Mouse (Mus musculus) heart, embryonic 16.5 days (tissue): ENCODE data around the gene 3110082I17Rik. TPM values are rescaled to one million over a fixed set of nuclear protein-coding genes. Genes with fewer than 3 reads are reported as not detected.

Experiments
- ATAC-seq: fragments of 200-750 bp; cut with Nextera tagmentation; replicated peaks from 2 replicates; pipeline ENCODE4 v1.8.0; 2017; ENCODE audit warnings: moderate number of reproducible peaks; ENCODE audit not compliant: insufficient read depth, low FRiP score; ENCODE audit errors: extremely low read depth
- H3K27ac ChIP-seq: fragments of 300-500 bp; sonication (generic); 2 replicates; pipeline ENCODE4 v1.5.1; 2014; ENCODE audit warnings: mild to moderate bottlenecking, low read length, control low read depth, moderate library complexity
- H3K27me3 ChIP-seq: fragments of 300-500 bp; sonication (generic); 2 replicates; pipeline ENCODE4 v1.6.1; 2014; ENCODE audit warnings: low read length, mixed read lengths; ENCODE audit not compliant: control insufficient read depth, insufficient read depth
- H3K36me3 ChIP-seq: fragments of 300-500 bp; sonication (generic); 2 replicates; pipeline ENCODE4 v1.6.1; 2014; ENCODE audit not compliant: control insufficient read depth, insufficient read depth
- H3K4me1 ChIP-seq: fragments of 300-500 bp; sonication (generic); 2 replicates; pipeline ENCODE4 v1.6.1; 2014; ENCODE audit warnings: low read length, mixed read lengths; ENCODE audit not compliant: control insufficient read depth, insufficient read depth
- H3K4me2 ChIP-seq: fragments of 300-500 bp; sonication (generic); 2 replicates; pipeline ENCODE4 v1.6.1; 2014; ENCODE audit warnings: low read depth, mild to moderate bottlenecking, control low read depth, low read length
- H3K4me3 ChIP-seq: fragments of 300-500 bp; sonication (generic); 2 replicates; pipeline ENCODE4 v1.5.1; 2014; ENCODE audit warnings: mild to moderate bottlenecking, control low read depth, low read length
- H3K9ac ChIP-seq: fragments of 300-500 bp; sonication (generic); 2 replicates; pipeline ENCODE4 v1.6.1; 2014; ENCODE audit warnings: low read length, control low read depth
- H3K9me3 ChIP-seq: fragments of 300-500 bp; sonication (generic); replicated peaks from 2 replicates; pipeline ENCODE4 v1.6.1; 2016; ENCODE audit warnings: low read length; ENCODE audit not compliant: control insufficient read depth
- WGBS: fragments of 180-500 bp; shearing (Covaris S2); extraction: QIAGEN DNeasy Blood & Tissue Kit; methylation state at CpG from one replicate; pipeline ENCODE4 v1.1.7; 2014; 5-methylcytosine and 5-hydroxymethylcytosine counted together
- polyA plus RNA-seq: library from polyadenylated mRNA; unstranded; fragments of >200 nt; fragmentation: Nextera tagmentation; extraction: Ambion mirVana; gene quantifications from 2 replicates; pipeline ENCODE4 v1.2.1, GENCODE M21; 2015

The 3110082I17Rik gene
- polyA plus RNA-seq, 1 experiment from 2014 or later, result 17.2 TPM

DNA sequence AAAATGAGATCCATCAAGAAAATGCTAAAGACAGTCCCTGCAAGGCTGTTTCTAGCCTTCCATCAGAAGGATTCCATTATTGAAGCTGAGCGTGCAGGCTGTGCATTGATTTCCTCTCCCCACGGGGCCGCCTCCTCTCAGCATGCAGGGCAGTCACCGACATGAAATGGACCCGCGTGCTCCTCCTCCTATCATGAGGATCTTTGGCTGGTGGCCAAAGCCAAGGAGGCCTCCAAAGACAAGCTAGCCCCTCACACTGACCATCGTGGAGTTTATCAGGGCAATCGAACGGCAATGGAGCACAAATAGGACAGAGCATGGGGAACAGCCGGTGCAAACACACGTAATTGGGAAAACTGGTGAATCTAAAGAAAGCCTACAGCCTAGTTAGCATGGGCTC is 29.8 kb upstream of the 3110082I17Rik start:
- H3K4me2 ChIP-seq, result no peak overlapping the region
- no peak overlapping the region for H3K4me3 ChIP-seq
- ATAC-seq, result no peak
- H3K27ac ChIP-seq, result no peak overlapping the region
- H3K9ac ChIP-seq, result no peak overlapping the region
- peaks cover 8% of the 10 kb centered on the region; the same call in 1 of the 2 replicates for H3K27me3 ChIP-seq
- H3K4me1 ChIP-seq, result peaks cover 3% of the 10 kb centered on the region; the same call in 1 of the 2 replicates
- no peaks in the 10 kb centered on the region for H3K36me3 ChIP-seq
- WGBS, result 75% methylated on average over 11 of the region's 11 CpGs
- peaks cover 3% of the 10 kb centered on the region; the same call in 1 of the 2 replicates for H3K9me3 ChIP-seq

DNA sequence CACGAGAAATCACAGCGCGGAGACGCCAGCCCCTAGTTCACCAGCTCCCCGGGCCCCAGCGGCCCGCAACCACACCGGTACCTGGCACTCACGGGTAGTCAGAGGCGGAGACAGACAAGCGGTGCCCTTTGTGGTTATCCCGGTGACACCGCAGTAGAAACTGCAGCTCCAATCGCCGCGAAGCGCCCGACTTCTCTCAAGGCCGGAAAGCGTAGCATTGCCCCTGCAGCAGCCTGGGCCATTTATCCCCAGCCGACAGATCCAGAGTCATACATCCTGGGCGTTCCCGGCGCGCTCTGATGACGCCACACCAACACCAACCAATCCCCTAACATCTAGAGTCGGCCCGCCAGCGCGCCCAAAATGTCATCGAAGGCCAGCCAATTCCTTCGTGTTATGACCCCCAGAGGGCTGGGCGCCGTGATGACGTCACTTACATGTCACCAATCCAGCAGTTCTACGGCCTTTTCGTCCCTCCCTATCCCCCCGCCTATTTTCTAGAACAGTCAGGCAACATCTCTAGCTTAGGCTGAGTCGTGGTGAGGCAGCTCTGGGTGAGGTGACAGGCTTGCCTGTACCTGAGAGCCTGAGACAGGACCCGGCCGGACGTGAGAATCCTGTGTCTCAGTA is 24.0 kb upstream of the 3110082I17Rik start, which contains the start of gene Zfand2a:
TSS of gene Zfand2a (minus strand) at position 365 of the 630 bp plus-strand sequence.
- H3K9me3 ChIP-seq, result peaks cover 3% of the 10 kb centered on the region; the same call in 1 of the 2 replicates
- H3K4me3 ChIP-seq, result peak within 1 kb of the TSS; percentile 77
- WGBS, result 1% methylated on average over 42 of the region's 42 CpGs
- H3K4me1 ChIP-seq, result peaks cover 12% of the 10 kb centered on the region
- H3K27me3 ChIP-seq, result no peaks in the 10 kb centered on the region
- H3K4me2 ChIP-seq, result peak within 1 kb of the TSS; percentile 82
- peak within 1 kb of the TSS; percentile 62 for H3K27ac ChIP-seq
- H3K36me3 ChIP-seq, result peaks cover 20% of the 10 kb centered on the region
- peak within 1 kb of the TSS; percentile 76 for H3K9ac ChIP-seq
- ATAC-seq, result peak; percentile 99

DNA sequence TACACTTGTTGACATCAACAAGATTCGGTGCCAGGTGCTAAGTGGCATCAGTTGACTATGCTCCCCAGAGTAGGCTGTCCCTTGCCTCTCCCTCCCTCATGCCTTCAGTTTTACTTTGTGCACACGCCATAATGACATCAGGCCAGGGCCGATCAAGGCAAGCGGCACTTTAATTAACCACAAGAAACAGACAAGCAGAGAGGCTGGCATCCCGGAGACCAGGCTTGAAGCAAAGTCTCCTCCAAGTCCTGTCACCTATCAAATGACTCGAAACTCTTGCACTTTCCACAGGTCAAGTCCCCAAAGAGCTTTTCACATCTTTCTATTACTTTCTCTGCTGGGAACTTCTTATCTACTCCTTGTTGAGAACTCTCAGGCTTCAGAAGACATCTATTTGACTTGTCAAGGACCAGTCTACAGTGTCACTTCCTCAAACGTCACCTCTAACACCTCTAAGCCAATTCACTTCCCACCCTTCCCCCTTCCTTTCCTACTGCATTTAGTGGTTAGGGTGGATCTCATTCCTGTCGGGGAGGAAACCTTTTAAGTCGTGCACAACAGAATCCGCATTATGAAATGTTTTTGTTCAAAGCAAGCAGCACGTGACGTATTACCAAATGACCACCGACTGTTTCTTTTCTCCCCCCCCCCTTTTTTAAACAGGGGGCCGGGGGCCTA is 23.0 kb upstream of the 3110082I17Rik start:
- no peaks in the 10 kb centered on the region for H3K27me3 ChIP-seq
- H3K4me2 ChIP-seq, result peak overlapping the region; percentile 82
- H3K4me1 ChIP-seq, result peaks cover 12% of the 10 kb centered on the region
- peak overlapping the region; percentile 76 for H3K9ac ChIP-seq
- H3K9me3 ChIP-seq, result peaks cover 3% of the 10 kb centered on the region; the same call in 1 of the 2 replicates
- WGBS, result 49% methylated on average over 14 of the region's 14 CpGs
- no peak overlapping the region for H3K27ac ChIP-seq
- no peak for ATAC-seq
- H3K36me3 ChIP-seq, result peaks cover 25% of the 10 kb centered on the region
- peak overlapping the region; percentile 77 for H3K4me3 ChIP-seq

DNA sequence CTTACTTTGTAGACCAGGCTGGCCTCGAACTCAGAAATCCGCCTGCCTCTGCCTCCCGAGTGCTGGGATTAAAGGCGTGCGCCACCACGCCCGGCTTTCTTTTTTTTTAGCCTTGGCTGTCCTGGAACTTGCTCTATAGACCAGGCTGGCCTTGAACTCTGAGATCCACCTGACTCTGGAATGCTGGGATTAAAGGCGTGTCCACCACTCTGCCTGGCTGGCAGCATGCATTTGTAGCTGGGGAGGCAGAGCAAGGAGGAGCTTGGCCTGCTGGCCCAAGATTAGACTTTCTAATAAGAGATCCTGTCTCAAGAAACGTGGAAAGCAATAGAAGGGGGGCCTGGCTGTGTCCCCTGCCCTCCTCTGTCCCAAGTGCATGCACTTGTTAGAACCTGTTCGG is 20.1 kb upstream of the 3110082I17Rik start:
- WGBS, result 91% methylated on average over 8 of the region's 10 CpGs
- no peak for ATAC-seq
- Histone ChIP-seq H3K4me1 (peaks cover 12% of the 10 kb centered on the region), H3K4me2 (no peak overlapping the region), H3K27me3 (no peaks in the 10 kb centered on the region), H3K27ac (no peak overlapping the region), H3K9ac (no peak overlapping the region), H3K4me3 (no peak overlapping the region), H3K9me3 (no peaks in the 10 kb centered on the region), H3K36me3 (peaks cover 38% of the 10 kb centered on the region)

DNA sequence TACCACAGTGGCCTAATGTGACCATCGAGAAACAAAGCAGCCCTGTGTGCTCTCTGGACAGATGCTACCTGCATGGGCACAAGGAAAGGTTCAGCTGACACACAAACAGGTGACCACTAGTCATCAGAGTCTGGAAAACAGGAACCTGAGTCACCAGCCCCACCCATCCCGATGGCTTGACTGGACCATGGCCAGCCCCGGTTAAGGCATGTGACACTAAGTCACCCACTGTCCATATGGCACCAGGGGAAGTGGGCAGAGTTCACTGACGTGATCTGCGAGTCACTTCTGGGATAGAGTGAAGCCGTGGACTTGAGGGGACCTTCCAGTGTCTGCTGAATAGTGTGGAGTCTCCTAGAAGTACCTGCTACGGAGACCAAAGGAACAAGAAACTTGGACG is 18.8 kb upstream of the 3110082I17Rik start:
- ATAC-seq, result no peak
- H3K9ac ChIP-seq, result no peak overlapping the region
- H3K4me2 ChIP-seq, result no peak overlapping the region
- no peak overlapping the region for H3K4me3 ChIP-seq
- peaks cover 44% of the 10 kb centered on the region for H3K36me3 ChIP-seq
- peaks cover 9% of the 10 kb centered on the region for H3K4me1 ChIP-seq
- no peaks in the 10 kb centered on the region for H3K27me3 ChIP-seq
- no peaks in the 10 kb centered on the region for H3K9me3 ChIP-seq
- 87% methylated on average over 8 of the region's 8 CpGs for WGBS
- no peak overlapping the region for H3K27ac ChIP-seq

DNA sequence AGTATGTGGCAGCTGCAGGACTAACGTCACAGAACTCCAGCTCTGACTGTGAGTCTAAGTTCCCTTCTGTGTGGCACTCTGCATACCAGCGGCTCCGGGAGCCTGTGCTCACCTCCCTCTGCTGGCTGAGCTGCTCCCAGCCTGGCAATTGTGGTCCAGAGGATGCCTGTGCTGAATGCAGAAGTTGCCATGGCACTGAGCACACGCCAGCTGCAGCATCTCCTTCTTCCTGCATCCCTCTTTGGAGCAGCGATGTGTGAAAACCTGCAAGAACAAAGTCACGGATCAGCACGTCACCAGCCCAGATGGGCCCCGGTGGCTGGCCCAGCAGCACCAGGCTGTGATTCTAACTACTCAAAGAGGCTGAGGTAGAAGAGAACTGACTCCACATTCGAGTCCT is 14.4 kb upstream of the 3110082I17Rik start:
- H3K27ac ChIP-seq, result no peak overlapping the region
- no peak for ATAC-seq
- no peaks in the 10 kb centered on the region for H3K9me3 ChIP-seq
- no peaks in the 10 kb centered on the region for H3K27me3 ChIP-seq
- WGBS, result 85% methylated on average over 9 of the region's 9 CpGs
- H3K9ac ChIP-seq, result no peak overlapping the region
- no peak overlapping the region for H3K4me3 ChIP-seq
- H3K4me1 ChIP-seq, result 0 out of 2 replicates have a peak, but pooled peaks cover 3% of the 10 kb centered on the region
- H3K36me3 ChIP-seq, result peaks cover 52% of the 10 kb centered on the region
- no peak overlapping the region for H3K4me2 ChIP-seq

DNA sequence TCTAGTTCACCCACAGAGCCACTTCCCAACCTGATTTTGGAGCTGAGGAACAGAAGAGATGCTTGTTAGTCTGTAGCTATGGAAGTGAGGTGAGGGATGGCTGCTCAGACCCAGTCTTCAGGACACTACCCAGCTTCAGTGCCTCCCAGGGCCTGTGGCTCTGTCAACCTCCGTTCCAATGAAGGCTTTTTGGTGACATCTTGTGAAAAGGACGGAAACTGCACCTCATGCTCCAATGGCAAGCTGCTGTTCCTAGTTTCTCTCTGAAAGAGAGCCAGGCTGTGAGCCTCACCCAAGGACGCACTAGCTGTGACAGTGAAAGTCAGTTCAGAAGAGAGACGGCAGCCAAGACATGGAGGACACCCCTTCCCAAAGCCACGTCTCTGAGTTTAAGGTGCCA is 7.7 kb upstream of the 3110082I17Rik start:
- no peaks in the 10 kb centered on the region for H3K4me1 ChIP-seq
- H3K4me2 ChIP-seq, result no peak overlapping the region
- H3K27ac ChIP-seq, result no peak overlapping the region
- H3K4me3 ChIP-seq, result no peak overlapping the region
- ATAC-seq, result no peak
- H3K27me3 ChIP-seq, result no peaks in the 10 kb centered on the region
- no peaks in the 10 kb centered on the region for H3K9me3 ChIP-seq
- H3K36me3 ChIP-seq, result peaks cover 18% of the 10 kb centered on the region
- WGBS, result 44% methylated on average over 5 of the region's 5 CpGs
- no peak overlapping the region for H3K9ac ChIP-seq

DNA sequence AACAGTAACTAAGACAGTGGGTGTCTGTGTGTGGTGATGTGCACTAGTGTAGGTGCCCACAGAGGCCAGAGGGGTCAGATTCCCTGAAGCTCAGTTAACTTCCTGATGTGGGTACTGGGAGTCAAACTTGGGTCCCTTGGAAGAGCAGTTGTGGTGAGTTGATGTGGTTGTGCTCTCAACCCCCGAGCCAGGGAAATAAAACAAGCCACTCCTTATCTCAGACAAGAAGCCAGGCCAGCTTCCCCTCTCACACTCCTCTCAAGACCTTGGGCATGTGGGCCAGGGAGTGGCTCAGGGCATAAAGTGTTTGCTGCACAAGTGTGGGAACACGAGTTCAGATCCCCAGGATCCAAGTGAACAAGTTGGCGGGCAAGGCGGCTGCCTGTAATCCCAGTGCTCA is 6.5 kb upstream of the 3110082I17Rik start:
- H3K9me3 ChIP-seq, result no peaks in the 10 kb centered on the region
- H3K9ac ChIP-seq, result no peak overlapping the region
- no peak for ATAC-seq
- no peak overlapping the region for H3K4me2 ChIP-seq
- H3K36me3 ChIP-seq, result peaks cover 7% of the 10 kb centered on the region
- no peak overlapping the region for H3K4me3 ChIP-seq
- no peaks in the 10 kb centered on the region for H3K27me3 ChIP-seq
- H3K4me1 ChIP-seq, result no peaks in the 10 kb centered on the region
- 53% methylated on average over 4 of the region's 4 CpGs for WGBS
- H3K27ac ChIP-seq, result no peak overlapping the region

DNA sequence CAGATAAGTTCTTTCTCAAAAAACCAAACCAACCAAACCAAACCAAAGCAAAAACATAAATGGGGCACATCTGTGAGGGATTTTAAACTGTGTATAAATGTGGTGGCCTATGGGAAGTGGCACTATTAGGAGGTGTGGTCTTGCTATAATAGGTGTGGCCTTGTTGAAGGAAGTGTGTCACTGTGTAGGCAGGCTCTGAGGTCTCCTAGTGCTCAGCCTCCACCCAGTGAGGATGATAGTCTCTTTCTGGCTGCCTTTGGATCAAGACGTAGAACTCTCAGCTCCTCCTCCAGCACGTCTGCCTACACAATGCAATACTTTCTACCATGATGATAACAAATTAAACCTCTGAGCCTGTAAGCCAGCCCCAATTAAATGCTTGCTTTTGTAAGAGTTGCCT is 6.0 kb upstream of the 3110082I17Rik start:
- Histone ChIP-seq H3K4me3 (no peak overlapping the region), H3K27me3 (no peaks in the 10 kb centered on the region), H3K4me1 (no peaks in the 10 kb centered on the region), H3K9me3 (no peaks in the 10 kb centered on the region), H3K27ac (no peak overlapping the region), H3K9ac (no peak overlapping the region), H3K4me2 (no peak overlapping the region), H3K36me3 (peaks cover 3% of the 10 kb centered on the region)
- no peak for ATAC-seq
- 63% methylated on average over 2 of the region's 2 CpGs for WGBS
